In the genomic region with DNA sequence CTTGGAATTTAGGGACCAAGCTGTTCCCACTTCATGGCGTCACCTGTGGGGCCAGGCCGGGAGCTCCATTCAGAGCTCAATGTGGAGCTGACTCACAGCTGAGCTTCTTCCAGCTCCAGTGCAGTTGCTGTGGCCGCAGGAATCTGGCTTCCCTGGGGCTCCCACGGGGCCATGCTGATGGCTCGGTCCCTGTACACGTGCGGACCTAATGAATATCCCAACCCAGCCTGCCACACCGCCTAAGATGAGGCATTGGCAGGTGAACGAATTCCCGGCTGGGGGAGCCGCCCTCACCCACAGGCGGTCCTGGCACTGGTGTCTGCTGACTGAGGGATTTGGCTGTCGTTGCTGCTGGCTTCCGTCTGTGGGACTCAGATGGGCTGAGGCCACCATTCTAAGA, we compare ENCODE assay signal across 9 mouse cellular contexts. TPM values are rescaled to one million over a fixed set of nuclear protein-coding genes. Genes with fewer than 3 reads are reported as not detected.
DNase-seq lines count a peak whose midpoint lies in the region; ATAC-seq lines count a peak whose summit lies in the region.
"Had no signal": no experiment of that assay in that cellular context is flagged by ENCODE, and none has a peak within 500 bp of the region (broad histone marks: within the 10 kb centered on the region; RNA-seq: fewer than 3 reads in every experiment).

No protein-coding gene starts in this region.

- H3K9ac ChIP-seq in intestine, embryonic 16.5 days (ENCODE audit: low read depth, low read length) = no peak overlapping the region
- H3K9ac ChIP-seq: lung, embryonic 14.5 days had no signal

- 69% methylated on average over 14 of the region's 14 CpGs for WGBS in intestine, embryonic 16.5 days

- ATAC-seq in intestine, embryonic 16.5 days = no peak

- H3K9me3 ChIP-seq in intestine, embryonic 16.5 days (ENCODE audit: control insufficient read depth, low read length) = peaks cover 6% of the 10 kb centered on the region; the same call in 1 of the 2 replicates

- DNase-seq in layer of hippocampus, adult 18-20 months (ENCODE audit: low spot score in 2 of 2) = peak; percentile 38 to 45
- DNase-seq in layer of hippocampus, postnatal 25 days (ENCODE audit: extremely low spot score in 1 of 2, low spot score in 1 of 2) = no peak
- peak; percentile 26 for DNase-seq in R1 (ENCODE audit: low read depth, low spot score)
- DNase-seq in cerebellum, postnatal 36 days = peak; percentile 43 to 47
- peak; percentile 38 for DNase-seq in layer of hippocampus, adult 9-11 months
- no peak for DNase-seq in c-Kit-positive CD71-positive TER-119-positive erythroid progenitor cells, embryonic 14.5 days (ENCODE audit: low spot score)
- DNase-seq: lung, embryonic 14.5 days had no signal

- H3K4me3 ChIP-seq in intestine, embryonic 16.5 days (ENCODE audit: low read length) = no peak overlapping the region
- H3K4me3 ChIP-seq: layer of hippocampus, adult 2 months had no signal

- no peaks in the 10 kb centered on the region for H3K36me3 ChIP-seq in intestine, embryonic 16.5 days (ENCODE audit: control insufficient read depth, insufficient read depth, low read length)

- no peaks in the 10 kb centered on the region; the same call in 1 of the 2 replicates for H3K4me1 ChIP-seq in intestine, embryonic 16.5 days (ENCODE audit: control insufficient read depth, insufficient read depth, low read length)

- H3K4me2 ChIP-seq in intestine, embryonic 16.5 days (ENCODE audit: low read depth, low read length) = no peak overlapping the region
- H3K4me2 ChIP-seq: lung, embryonic 14.5 days had no signal

- H3K27me3 ChIP-seq in intestine, embryonic 16.5 days (replicated peaks; ENCODE audit: control insufficient read depth, insufficient read depth, low read length) = no peaks in the 10 kb centered on the region

- no peak overlapping the region for H3K27ac ChIP-seq in intestine, embryonic 16.5 days (ENCODE audit: low read length)
- H3K27ac ChIP-seq: layer of hippocampus, adult 2 months had no signal

RNA-seq across cellular contexts. Expression of a gene that starts 29.5 kb away (rescaled TPM):
- total RNA-seq in layer of hippocampus, adult 18-20 months (2021) = 10 to 100 TPM; 18.6 to 19.2 TPM
- total RNA-seq in layer of hippocampus, postnatal 25 days (2021) = 10 to 100 TPM; 15.3 to 16.3 TPM
- polyA plus RNA-seq in intestine, embryonic 16.5 days (2015; fragmentation: Nextera tagmentation; extraction: Ambion mirVana) = 1.9 and 2.0 TPM in 2 replicates

Comparison
In these comparisons a context has a peak if more than half of its experiments do, and no peak if none do; other contexts are left out.
1. DNase-seq: peak in layer of hippocampus, adult 18-20 months (2 of 2), R1 (single experiment), cerebellum, postnatal 36 days (2 of 2) and layer of hippocampus, adult 9-11 months (single experiment); none in layer of hippocampus, postnatal 25 days (0 of 2) and c-Kit-positive CD71-positive TER-119-positive erythroid progenitor cells, embryonic 14.5 days (single experiment).